Mouse (Mus musculus): ENCODE results near the gene Hic2. TPM values are rescaled to one million over a fixed set of nuclear protein-coding genes. Genes with fewer than 3 reads are reported as not detected.
"Not testable (repeated sequence)": the region's sequence is repeated elsewhere in the genome, so short reads cannot be mapped to it uniquely, and the experiment has no call there.

Gene Hic2
- polyA plus RNA-seq, 1 experiment = 2.8 TPM

- no peak within 1 kb of the TSS for H3K27ac ChIP-seq (ENCODE audit: insufficient read depth, low read length)
- no peak for TF ChIP-seq POLR2A (IDR thresholded peaks at IDR 0.05; ENCODE audit: low read depth, low read length)
- peak; percentile 80 for TF ChIP-seq CTCF (IDR thresholded peaks at IDR 0.05; ENCODE audit: borderline replicate concordance, insufficient read depth, low read length)
- peaks cover 3% of the 10 kb centered on the region; the same call in 1 of the 2 replicates for H3K4me1 ChIP-seq (ENCODE audit: control insufficient read depth, insufficient read depth, low read length)
- peak within 1 kb of the TSS; percentile 42 for H3K4me3 ChIP-seq (ENCODE audit: insufficient read depth, low read length)
These were observed 24.7 kb upstream of the Hic2 start, which contains the start of gene Rimbp3 for GRCm38 (mm10) chr16:17208389-17209361. TSS of gene Rimbp3 (plus strand) at chr16:17208603.

GRCm38 (mm10) chr16:17209404-17209960 lies 23.9 kb upstream of the Hic2 start:
- H3K4me1 ChIP-seq (ENCODE audit: control insufficient read depth, insufficient read depth, low read length) = peaks cover 3% of the 10 kb centered on the region; the same call in 1 of the 2 replicates
- TF ChIP-seq CTCF (IDR thresholded peaks at IDR 0.05; ENCODE audit: borderline replicate concordance, insufficient read depth, low read length) (no peak), POLR2A (IDR thresholded peaks at IDR 0.05; ENCODE audit: low read depth, low read length) (no peak)
- no peak overlapping the region for H3K27ac ChIP-seq (ENCODE audit: insufficient read depth, low read length)
- H3K4me3 ChIP-seq (ENCODE audit: insufficient read depth, low read length) = peak overlapping the region; percentile 42

GRCm38 (mm10) chr16:17209981-17210838 lies 23.2 kb upstream of the Hic2 start:
- Histone ChIP-seq H3K27ac (ENCODE audit: insufficient read depth, low read length) (no peak overlapping the region), H3K4me1 (ENCODE audit: control insufficient read depth, insufficient read depth, low read length) (peaks cover 3% of the 10 kb centered on the region; the same call in 1 of the 2 replicates), H3K4me3 (ENCODE audit: insufficient read depth, low read length) (peak overlapping the region; percentile 42)
- peak; percentile 99 for TF ChIP-seq CTCF (IDR thresholded peaks at IDR 0.05; ENCODE audit: borderline replicate concordance, insufficient read depth, low read length)
- TF ChIP-seq POLR2A (IDR thresholded peaks at IDR 0.05; ENCODE audit: low read depth, low read length) = no peak

GRCm38 (mm10) chr16:17216934-17217633 lies 16.3 kb upstream of the Hic2 start:
- Histone ChIP-seq H3K4me1 (ENCODE audit: control insufficient read depth, insufficient read depth, low read length) (no peaks in the 10 kb centered on the region), H3K27ac (ENCODE audit: insufficient read depth, low read length) (no peak overlapping the region), H3K4me3 (ENCODE audit: insufficient read depth, low read length) (no peak overlapping the region)
- no peak for TF ChIP-seq CTCF (IDR thresholded peaks at IDR 0.05; ENCODE audit: borderline replicate concordance, insufficient read depth, low read length)
- TF ChIP-seq POLR2A (IDR thresholded peaks at IDR 0.05; ENCODE audit: low read depth, low read length) = no peak

GRCm38 (mm10) chr16:17220127-17220733 lies 13.1 kb upstream of the Hic2 start:
- Histone ChIP-seq H3K27ac (ENCODE audit: insufficient read depth, low read length) (no peak overlapping the region), H3K4me1 (ENCODE audit: control insufficient read depth, insufficient read depth, low read length) (no peaks in the 10 kb centered on the region), H3K4me3 (ENCODE audit: insufficient read depth, low read length) (no peak overlapping the region)
- TF ChIP-seq POLR2A (IDR thresholded peaks at IDR 0.05; ENCODE audit: low read depth, low read length) = no peak
- no peak for TF ChIP-seq CTCF (IDR thresholded peaks at IDR 0.05; ENCODE audit: borderline replicate concordance, insufficient read depth, low read length)

- H3K4me3 ChIP-seq (ENCODE audit: insufficient read depth, low read length) = no peak overlapping the region
These were observed 11.2 kb upstream of the Hic2 start for GRCm38 (mm10) chr16:17222197-17222596.

GRCm38 (mm10) chr16:17225584-17225983 lies 7.8 kb upstream of the Hic2 start:
- TF ChIP-seq CTCF (IDR thresholded peaks at IDR 0.05; ENCODE audit: borderline replicate concordance, insufficient read depth, low read length) (no peak), POLR2A (IDR thresholded peaks at IDR 0.05; ENCODE audit: low read depth, low read length) (no peak)
- Histone ChIP-seq H3K4me3 (ENCODE audit: insufficient read depth, low read length) (no peak overlapping the region), H3K27ac (ENCODE audit: insufficient read depth, low read length) (no peak overlapping the region), H3K4me1 (ENCODE audit: control insufficient read depth, insufficient read depth, low read length) (no peaks in the 10 kb centered on the region)

More at GRCm38 (mm10) chr16:17222197-17222596, 11.2 kb upstream of the Hic2 start:
- TF ChIP-seq CTCF (IDR thresholded peaks at IDR 0.05; ENCODE audit: borderline replicate concordance, insufficient read depth, low read length) (no peak), POLR2A (IDR thresholded peaks at IDR 0.05; ENCODE audit: low read depth, low read length) (no peak)
- Histone ChIP-seq H3K4me1 (ENCODE audit: control insufficient read depth, insufficient read depth, low read length) (no peaks in the 10 kb centered on the region), H3K27ac (ENCODE audit: insufficient read depth, low read length) (no peak overlapping the region)

- H3K4me1 ChIP-seq (ENCODE audit: control insufficient read depth, insufficient read depth, low read length) = no peaks in the 10 kb centered on the region
- no peak overlapping the region for H3K4me3 ChIP-seq (ENCODE audit: insufficient read depth, low read length)
- no peak overlapping the region for H3K27ac ChIP-seq (ENCODE audit: insufficient read depth, low read length)
- TF ChIP-seq CTCF (IDR thresholded peaks at IDR 0.05; ENCODE audit: borderline replicate concordance, insufficient read depth, low read length) (no peak), POLR2A (IDR thresholded peaks at IDR 0.05; ENCODE audit: low read depth, low read length) (no peak)
These were observed 6.9 kb upstream of the Hic2 start for GRCm38 (mm10) chr16:17226496-17226895.

GRCm38 (mm10) chr16:17231523-17231922 lies 1.8 kb upstream of the Hic2 start:
- H3K4me3 ChIP-seq (ENCODE audit: insufficient read depth, low read length); H3K27ac ChIP-seq (ENCODE audit: insufficient read depth, low read length): not testable (repeated sequence)
- H3K4me1 ChIP-seq (ENCODE audit: control insufficient read depth, insufficient read depth, low read length) = peaks cover 14% of the 10 kb centered on the region

All from embryonic fibroblast, embryonic 13.5 days (primary cell).